Mouse (Mus musculus): Measurements from ENCODE around the gene Rdh13.
A peak's percentile ranks its signal among the peaks of the same experiment; 100 is the strongest.

The Rdh13 gene

GRCm38 (mm10) chr7:4445216-4445791 lies at the start of gene Rdh13:
Gene Rdh13, minus strand, starts transcription at chr7:4445649.
- peak; percentile 93 for DNase-seq (ENCODE audit: low spot score)

GRCm38 (mm10) chr7:4493991-4494390 lies 48.5 kb upstream of the Rdh13 start:
- no peak for DNase-seq (ENCODE audit: low spot score)

GRCm38 (mm10) chr7:4492284-4493224 lies 47.1 kb upstream of the Rdh13 start:
- DNase-seq (ENCODE audit: low spot score): peak; percentile 13

GRCm38 (mm10) chr7:4491308-4491707 lies 45.9 kb upstream of the Rdh13 start:
- peak; percentile 13 for DNase-seq (ENCODE audit: low spot score)

- DNase-seq (ENCODE audit: low spot score): no peak
These were observed 36.8 kb upstream of the Rdh13 start for GRCm38 (mm10) chr7:4482281-4482680.

GRCm38 (mm10) chr7:4479674-4480073 lies 34.2 kb upstream of the Rdh13 start:
- peak; percentile 40 for DNase-seq (ENCODE audit: low spot score)

- DNase-seq (ENCODE audit: low spot score): no peak
These were observed 33.4 kb upstream of the Rdh13 start for GRCm38 (mm10) chr7:4478796-4479291.

GRCm38 (mm10) chr7:4478021-4478795 lies 32.8 kb upstream of the Rdh13 start:
- DNase-seq (ENCODE audit: low spot score): no peak

- no peak for DNase-seq (ENCODE audit: low spot score)
These were observed 28.5 kb upstream of the Rdh13 start for GRCm38 (mm10) chr7:4473940-4474339.

- DNase-seq (ENCODE audit: low spot score): peak; percentile 16
These were observed 25.7 kb upstream of the Rdh13 start for GRCm38 (mm10) chr7:4471179-4471555.

- DNase-seq (ENCODE audit: low spot score): no peak
These were observed 25.1 kb upstream of the Rdh13 start for GRCm38 (mm10) chr7:4470275-4471178.

GRCm38 (mm10) chr7:4467801-4468200 lies 22.4 kb upstream of the Rdh13 start:
- peak; percentile 52 for DNase-seq (ENCODE audit: low spot score)

GRCm38 (mm10) chr7:4464194-4464824 lies 18.9 kb upstream of the Rdh13 start:
- DNase-seq (ENCODE audit: low spot score): no peak

GRCm38 (mm10) chr7:4460576-4461434 lies 15.4 kb upstream of the Rdh13 start, which contains the start of gene Eps8l1:
Gene Eps8l1, plus strand, starts transcription at chr7:4460674.
- DNase-seq (ENCODE audit: low spot score): no peak

GRCm38 (mm10) chr7:4452644-4453043 lies 7.2 kb upstream of the Rdh13 start:
- no peak for DNase-seq (ENCODE audit: low spot score)

- DNase-seq (ENCODE audit: low spot score): no peak
These were observed 3.8 kb upstream of the Rdh13 start for GRCm38 (mm10) chr7:4449211-4449610.

GRCm38 (mm10) chr7:4448439-4448838 lies 3.0 kb upstream of the Rdh13 start:
- no peak for DNase-seq (ENCODE audit: low spot score)

GRCm38 (mm10) chr7:4447138-4447537 lies 1.7 kb upstream of the Rdh13 start:
- no peak for DNase-seq (ENCODE audit: low spot score)

- DNase-seq (ENCODE audit: low spot score): no peak
These were observed 4.9 kb downstream of the Rdh13 start for GRCm38 (mm10) chr7:4440549-4440948.

- DNase-seq (ENCODE audit: low spot score): no peak
These were observed 7.7 kb downstream of the Rdh13 start for GRCm38 (mm10) chr7:4437721-4438120.

Data from adipocyte (in vitro differentiated cells).